Mouse (Mus musculus): ENCODE measurements around the gene Atp6v0d1.
A peak's percentile ranks its signal among the peaks of the same experiment; 100 is the strongest.
"Not testable (repeated sequence)": the region's sequence is repeated elsewhere in the genome, so short reads cannot be mapped to it uniquely, and the experiment has no call there.

Atp6v0d1 gene

DNA sequence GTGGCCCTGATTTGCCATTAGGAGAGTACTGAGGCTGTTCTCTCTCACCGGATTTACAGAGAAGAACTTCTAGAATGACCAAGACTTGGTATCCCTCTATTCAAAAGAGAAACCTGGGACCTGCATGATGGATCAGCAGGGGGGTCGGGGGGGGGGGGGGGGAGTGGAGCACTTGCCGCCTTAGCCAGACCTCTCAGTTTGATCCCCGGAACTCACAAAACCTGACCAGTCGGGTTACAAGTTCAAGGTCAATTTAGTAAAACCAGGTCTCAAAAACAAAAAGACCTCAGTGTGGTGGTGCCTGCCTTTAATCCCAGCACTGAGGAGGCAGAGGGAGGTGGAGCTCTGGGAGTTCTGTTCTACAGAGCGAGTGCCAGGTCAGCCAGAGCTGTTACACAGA lies 8.9 kb upstream of the Atp6v0d1 start:
- no peak for DNase-seq (ENCODE audit: low spot score in 2 of 2)

DNA sequence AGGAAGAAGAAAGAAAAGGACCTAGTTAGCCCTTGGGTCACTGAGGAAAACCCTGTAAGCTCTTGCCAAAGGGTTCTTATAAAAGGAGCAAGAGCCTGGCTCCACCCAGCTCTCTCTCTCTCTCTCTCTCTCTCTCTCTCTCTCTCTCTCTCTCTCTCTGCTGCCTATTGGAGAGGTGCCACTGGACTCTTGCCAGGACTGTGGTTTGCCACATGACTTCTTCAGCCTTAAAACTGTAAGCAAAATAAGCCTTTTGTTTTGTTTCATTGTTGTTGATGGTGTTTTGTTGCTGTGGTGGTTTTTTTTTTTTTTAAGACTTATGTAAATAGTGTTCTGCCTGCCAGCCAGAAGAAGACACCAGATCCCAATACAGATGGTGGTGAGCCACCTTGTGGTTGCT lies 7.6 kb upstream of the Atp6v0d1 start:
- DNase-seq (ENCODE audit: low spot score in 2 of 2): peak in 1 of 2 experiments; percentile 46

GRCm38 (mm10) chr8:105571810-105572209 lies 6.0 kb upstream of the Atp6v0d1 start:
- DNase-seq (ENCODE audit: low spot score in 2 of 2): no peak

GRCm38 (mm10) chr8:105566703-105567595 lies 1.1 kb upstream of the Atp6v0d1 start:
- DNase-seq (ENCODE audit: low spot score in 2 of 2): peak; percentile 16 to 18

- DNase-seq (ENCODE audit: low spot score in 2 of 2): peak; percentile 15
Observed at GRCm38 (mm10) chr8:105565401-105565881, 406 bp downstream of the Atp6v0d1 start.

DNA sequence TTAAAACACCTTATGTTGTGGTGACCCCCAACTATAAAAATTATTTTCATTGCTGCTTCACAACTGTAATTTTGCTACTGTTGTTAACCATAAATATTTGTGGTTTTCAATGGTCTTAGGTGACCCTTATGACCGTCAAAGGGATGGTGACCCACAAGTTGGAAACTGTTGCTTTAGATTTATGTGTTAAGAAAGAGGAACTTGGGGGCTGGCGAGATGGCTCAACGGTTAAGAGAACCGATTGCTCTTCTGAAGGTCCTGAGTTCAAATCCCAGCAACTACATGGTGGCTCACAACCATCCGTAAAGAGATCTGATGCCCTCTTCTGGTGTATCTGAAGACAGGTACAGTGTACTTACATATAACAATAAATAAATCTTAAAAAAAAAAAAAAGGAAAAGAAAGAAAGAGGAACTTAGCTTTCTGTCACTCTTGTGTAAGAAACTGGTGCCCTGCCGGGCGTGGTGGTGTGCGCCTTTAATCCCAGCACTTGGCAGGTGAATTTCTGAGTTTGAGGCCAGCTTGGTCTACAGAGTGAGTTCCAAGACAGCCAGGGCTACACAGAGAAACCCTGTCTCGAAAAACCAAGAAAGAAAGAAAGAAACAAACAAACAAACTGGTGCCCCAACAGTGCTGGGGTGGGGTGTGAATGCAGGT lies 1.1 kb downstream of the Atp6v0d1 start:
- not testable (repeated sequence) for DNase-seq (ENCODE audit: low spot score in 2 of 2)

DNA sequence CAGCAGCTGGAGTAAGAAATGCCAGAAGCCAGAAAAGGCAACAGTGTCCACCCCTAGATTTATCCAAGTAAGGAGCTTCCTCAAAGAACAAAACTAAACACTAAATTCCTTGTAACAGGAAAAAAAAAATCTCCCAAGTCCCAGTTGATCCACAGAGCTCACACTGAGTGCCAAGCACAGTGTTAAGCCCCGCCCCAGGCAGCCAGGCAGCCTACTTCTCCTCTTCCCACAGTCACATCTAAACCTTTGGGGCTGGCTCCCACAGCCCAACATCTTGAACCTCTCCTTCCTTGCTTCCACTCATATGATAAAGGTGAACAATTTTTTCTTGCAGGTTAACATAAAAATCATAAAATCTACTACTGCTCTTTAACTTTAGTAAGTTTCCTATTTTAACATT lies 2.0 kb downstream of the Atp6v0d1 start:
- no peak for DNase-seq (ENCODE audit: low spot score in 2 of 2)

GRCm38 (mm10) chr8:105562863-105563262 lies 3.0 kb downstream of the Atp6v0d1 start:
- no peak for DNase-seq (ENCODE audit: low spot score in 2 of 2)

- DNase-seq (ENCODE audit: low spot score in 2 of 2): no peak
Observed at GRCm38 (mm10) chr8:105555230-105555629, 10.6 kb downstream of the Atp6v0d1 start.

DNA sequence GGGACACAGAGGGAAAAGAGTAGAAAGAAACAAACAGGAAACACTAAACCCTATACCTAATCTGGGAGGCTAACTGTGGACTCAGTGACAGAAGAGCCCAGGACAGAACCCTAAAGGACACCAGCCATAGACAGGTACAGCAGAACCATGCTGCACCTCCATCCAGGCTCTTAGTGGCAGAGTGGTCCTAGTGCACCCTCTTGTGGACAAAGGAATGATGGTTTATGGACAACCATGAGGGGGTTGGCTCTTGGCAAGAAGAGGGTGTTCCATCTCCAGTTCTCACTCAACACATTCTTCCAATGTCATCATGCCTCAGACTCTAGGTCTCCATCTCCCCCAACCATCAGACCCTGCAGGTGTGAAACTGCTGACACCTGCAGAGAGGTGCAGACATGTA lies 11.8 kb downstream of the Atp6v0d1 start:
- DNase-seq (ENCODE audit: low spot score in 2 of 2): peak in 1 of 2 experiments; percentile 55

GRCm38 (mm10) chr8:105552824-105553223 lies 13.0 kb downstream of the Atp6v0d1 start:
- no peak for DNase-seq (ENCODE audit: low spot score in 2 of 2)

- DNase-seq (ENCODE audit: low spot score in 2 of 2): no peak
Observed at GRCm38 (mm10) chr8:105552032-105552431, 13.8 kb downstream of the Atp6v0d1 start.

- DNase-seq (ENCODE audit: low spot score in 2 of 2): no peak
Observed at GRCm38 (mm10) chr8:105550083-105550482, 15.8 kb downstream of the Atp6v0d1 start.

DNA sequence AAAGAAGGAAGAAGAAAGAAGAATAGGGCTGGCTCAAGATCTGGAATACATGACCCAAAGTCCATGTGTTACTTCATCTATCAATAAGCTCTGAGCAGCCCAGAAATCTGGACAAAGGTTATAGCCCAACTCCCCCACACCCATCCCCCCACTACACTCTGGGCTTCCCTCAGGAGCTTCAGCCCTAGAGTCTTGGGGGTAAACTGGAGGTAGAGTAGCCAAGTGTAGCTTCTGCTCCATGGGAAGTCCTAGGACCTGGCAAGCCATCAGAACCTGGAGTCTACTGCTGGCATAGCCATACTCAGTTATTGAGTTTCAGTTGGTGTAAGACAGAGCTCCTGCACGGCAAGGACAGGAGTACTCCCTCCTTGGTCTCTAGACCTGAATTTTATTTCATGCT lies 16.3 kb downstream of the Atp6v0d1 start:
- DNase-seq (ENCODE audit: low spot score in 2 of 2): no peak

GRCm38 (mm10) chr8:105546384-105547350 lies 19.2 kb downstream of the Atp6v0d1 start:
- DNase-seq (ENCODE audit: low spot score in 2 of 2): no peak

DNA sequence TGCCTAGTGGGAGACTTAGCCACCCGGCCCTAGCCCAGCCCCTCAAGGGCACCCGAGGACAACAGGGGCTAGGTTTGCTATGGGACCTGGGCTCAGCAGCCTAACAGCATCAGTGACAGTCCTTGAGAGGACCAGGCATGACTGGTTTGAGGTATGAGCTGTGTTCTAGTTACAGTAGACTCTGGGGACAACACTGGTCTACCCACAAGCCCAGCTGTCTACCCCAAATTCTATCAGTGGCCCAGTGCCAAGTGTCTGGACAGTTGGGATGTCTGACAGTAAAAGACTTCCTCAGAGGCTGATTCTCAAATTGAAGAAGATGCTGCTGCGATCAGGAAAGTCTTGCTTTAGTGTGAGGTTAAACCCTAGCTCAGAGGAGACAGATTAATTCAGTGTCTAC lies 20.6 kb downstream of the Atp6v0d1 start:
- no peak for DNase-seq (ENCODE audit: low spot score in 2 of 2)

DNA sequence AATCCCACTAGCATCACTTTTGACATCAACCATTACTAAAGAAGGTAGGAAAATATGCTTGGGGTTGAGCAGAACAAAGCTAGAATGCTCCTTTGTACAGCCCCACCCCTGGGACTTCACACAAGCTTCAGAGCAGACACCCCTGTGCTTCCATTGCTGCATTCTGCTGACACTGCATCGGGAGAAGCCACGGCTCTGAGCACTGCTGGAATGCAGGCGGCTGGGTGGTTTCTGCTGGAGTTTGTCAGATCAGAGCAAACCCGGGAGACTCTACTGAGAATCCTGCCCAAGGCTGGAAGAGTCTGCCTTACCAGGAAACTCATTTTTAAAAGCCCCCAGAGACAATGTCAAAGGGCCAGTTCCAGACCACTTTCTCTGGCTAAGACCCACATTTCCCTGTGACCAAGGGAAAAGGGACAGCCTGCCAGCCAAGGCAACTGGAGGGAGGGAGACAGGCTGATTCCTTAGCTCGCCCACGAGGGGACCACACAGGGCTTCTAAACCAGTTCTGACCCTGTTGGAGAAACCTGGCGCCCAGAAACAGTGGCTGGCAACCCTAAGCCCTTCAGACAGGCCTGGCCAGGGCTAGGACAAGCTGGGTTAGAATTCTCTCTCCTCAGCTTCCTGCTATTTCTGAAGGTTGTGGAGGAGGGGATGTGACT lies 21.2 kb downstream of the Atp6v0d1 start:
- DNase-seq (ENCODE audit: low spot score in 2 of 2): peak in 1 of 2 experiments; percentile 27

GRCm38 (mm10) chr8:105543703-105544102 lies 22.1 kb downstream of the Atp6v0d1 start:
- no peak for DNase-seq (ENCODE audit: low spot score in 2 of 2)

DNA sequence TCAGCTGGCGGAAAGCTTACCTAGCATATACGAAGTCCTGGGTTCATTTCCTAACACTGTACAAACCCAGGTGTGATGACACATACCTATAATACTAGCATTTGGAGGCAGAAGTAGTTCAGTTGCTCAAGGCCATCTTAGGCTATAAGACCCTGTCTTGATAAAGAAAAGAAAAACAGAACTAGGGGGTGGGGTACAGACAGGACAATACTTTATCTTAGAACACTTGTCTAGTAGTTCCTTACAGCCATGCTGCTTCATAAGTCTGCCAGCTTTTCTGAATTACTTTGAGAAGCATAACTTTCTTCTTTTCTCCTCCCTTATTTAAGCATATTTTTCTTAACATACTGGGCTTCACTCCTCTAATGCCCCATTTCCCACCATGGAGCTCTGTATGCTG lies 23.0 kb downstream of the Atp6v0d1 start:
- no peak for DNase-seq (ENCODE audit: low spot score in 2 of 2)

DNA sequence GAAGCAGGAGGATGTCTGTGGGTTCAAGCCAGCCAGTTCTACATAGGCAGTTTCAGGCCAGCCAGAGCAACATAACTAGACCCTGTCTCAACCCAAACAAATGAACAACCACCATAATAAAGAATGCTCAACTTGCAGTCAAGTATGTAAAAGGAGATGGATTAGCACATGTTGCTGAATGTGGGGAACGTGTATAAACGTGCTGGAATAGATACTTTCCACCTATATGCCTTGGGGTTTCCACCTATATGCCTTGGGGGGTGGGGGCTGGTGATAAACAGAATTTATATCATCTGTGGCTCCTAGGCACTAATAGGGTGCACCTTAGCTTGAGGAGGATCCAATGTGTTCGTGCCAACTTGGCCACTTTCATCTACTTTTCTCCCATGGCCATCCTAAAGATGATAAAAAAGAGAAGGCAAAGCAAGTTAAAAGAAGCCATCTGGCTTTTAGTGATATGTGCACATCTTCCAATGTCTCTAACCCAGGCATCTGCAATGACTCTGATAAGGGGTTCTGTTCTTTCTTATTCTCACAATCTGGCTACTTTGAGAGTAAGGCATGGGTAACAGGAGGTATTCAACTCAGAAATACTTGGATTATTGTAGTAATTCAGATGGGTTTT lies 23.7 kb downstream of the Atp6v0d1 start:
- DNase-seq (ENCODE audit: low spot score in 2 of 2): no peak

GRCm38 (mm10) chr8:105538940-105539339 lies 26.9 kb downstream of the Atp6v0d1 start:
- DNase-seq (ENCODE audit: low spot score in 2 of 2): no peak

Data from urinary bladder, postnatal 36 days (tissue).